Mouse (Mus musculus) midbrain, embryonic 16.5 days (tissue): Measurements from ENCODE around the gene Ppl. TPM values are rescaled to one million over a fixed set of nuclear protein-coding genes. Genes with fewer than 3 reads are reported as not detected.

Experiments
- ATAC-seq: fragments of 200-750 bp; cut with Nextera tagmentation; 2 replicates; pipeline ENCODE4 v1.8.0; 2017; ENCODE audit warnings: moderate TSS enrichment
- H3K27ac ChIP-seq: fragments of 300-500 bp; sonication (generic); 2 replicates; pipeline ENCODE4 v1.5.1; 2014; ENCODE audit warnings: mild to moderate bottlenecking, low read length, mixed read lengths
- H3K27me3 ChIP-seq: fragments of 300-500 bp; sonication (generic); 2 replicates; pipeline ENCODE4 v1.6.1; 2014; ENCODE audit warnings: low read depth, low read length, mixed read lengths; ENCODE audit not compliant: control insufficient read depth, insufficient read depth
- H3K36me3 ChIP-seq: fragments of 300-500 bp; sonication (generic); 2 replicates; pipeline ENCODE4 v1.6.1; 2014; ENCODE audit warnings: mild to moderate bottlenecking, low read length, moderate library complexity, mixed read lengths; ENCODE audit not compliant: control insufficient read depth, insufficient read depth
- H3K4me1 ChIP-seq: fragments of 300-500 bp; sonication (generic); 2 replicates; pipeline ENCODE4 v1.6.1; 2014; ENCODE audit warnings: mild to moderate bottlenecking, low read length, mixed read lengths; ENCODE audit not compliant: control insufficient read depth, insufficient read depth
- H3K4me2 ChIP-seq: fragments of 300-500 bp; sonication (generic); 2 replicates; pipeline ENCODE4 v1.6.1; 2014; ENCODE audit warnings: mild to moderate bottlenecking, low read length, mixed read lengths
- H3K4me3 ChIP-seq: fragments of 300-500 bp; sonication (generic); 2 replicates; pipeline ENCODE4 v1.5.1; 2014; ENCODE audit warnings: low read depth, mild to moderate bottlenecking, low read length, moderate library complexity, mixed read lengths
- H3K9ac ChIP-seq: fragments of 300-500 bp; sonication (generic); 2 replicates; pipeline ENCODE4 v1.6.1; 2014; ENCODE audit warnings: low read depth, low read length, mixed read lengths
- H3K9me3 ChIP-seq: fragments of 300-500 bp; sonication (generic); replicated peaks from 2 replicates; pipeline ENCODE4 v1.6.1; 2014; ENCODE audit warnings: mild to moderate bottlenecking, low read length, mixed read lengths; ENCODE audit not compliant: control insufficient read depth, poor library complexity, severe bottlenecking
- WGBS: fragments of 180-500 bp; shearing (Covaris S2); extraction: QIAGEN DNeasy Blood & Tissue Kit; methylation state at CpG from one replicate; pipeline ENCODE4 v1.1.7; 2014; 5-methylcytosine and 5-hydroxymethylcytosine counted together
- polyA plus RNA-seq: library from polyadenylated mRNA; unstranded; fragments of >200 nt; fragmentation: Nextera tagmentation; extraction: Ambion mirVana; gene quantifications from 2 replicates; pipeline ENCODE4 v1.2.1, GENCODE M21; 2015

Ppl gene
- polyA plus RNA-seq = 0.06 and 0.11 TPM in 2 replicates

DNA sequence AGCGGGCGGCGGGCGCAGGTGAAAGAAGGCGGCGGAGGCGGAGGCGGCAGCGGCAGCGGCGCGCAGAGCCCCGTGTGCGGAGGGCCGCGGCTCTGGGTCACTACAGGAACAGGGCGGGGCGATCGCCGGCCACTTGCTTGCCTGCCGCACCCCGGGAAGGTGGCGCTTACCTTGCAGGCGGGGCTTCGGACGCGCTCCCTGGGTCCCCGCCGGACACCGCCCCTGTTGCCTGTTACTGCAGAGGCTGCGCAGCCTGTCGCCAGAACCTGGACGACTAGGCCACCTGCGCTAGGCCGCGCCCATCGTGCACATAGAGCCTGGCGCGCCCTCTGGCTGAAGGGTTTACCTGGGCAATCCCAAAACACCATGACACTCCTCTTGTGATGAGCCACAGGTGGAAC lies at the start of gene Ppl:
TSS of gene Ppl (minus strand) at position 21 of the 401 bp plus-strand sequence.
- Histone ChIP-seq H3K36me3 (no peaks in the 10 kb centered on the region), H3K27ac (no peak within 1 kb of the TSS), H3K9me3 (no peaks in the 10 kb centered on the region), H3K27me3 (peaks cover 55% of the 10 kb centered on the region), H3K4me1 (peaks cover 10% of the 10 kb centered on the region; the same call in 1 of the 2 replicates), H3K9ac (peak within 1 kb of the TSS; percentile 41), H3K4me2 (peak within 1 kb of the TSS; percentile 58), H3K4me3 (peak within 1 kb of the TSS; percentile 37)
- no peak for ATAC-seq
- WGBS = under 1% methylated on average over 33 of the region's 39 CpGs

- Histone ChIP-seq H3K4me3 (no peak overlapping the region), H3K9me3 (no peaks in the 10 kb centered on the region), H3K9ac (no peak overlapping the region), H3K27ac (no peak overlapping the region), H3K4me1 (no peaks in the 10 kb centered on the region), H3K27me3 (no peaks in the 10 kb centered on the region), H3K4me2 (no peak overlapping the region), H3K36me3 (no peaks in the 10 kb centered on the region)
- ATAC-seq = no peak
- WGBS = 98% methylated on average over 6 of the region's 6 CpGs
Measured at GRCm38 (mm10) chr16:5172636-5173035, 40.4 kb upstream of the Ppl start.

- Histone ChIP-seq H3K9me3 (no peaks in the 10 kb centered on the region), H3K4me3 (no peak overlapping the region), H3K4me1 (no peaks in the 10 kb centered on the region), H3K27me3 (no peaks in the 10 kb centered on the region), H3K36me3 (no peaks in the 10 kb centered on the region), H3K27ac (no peak overlapping the region), H3K9ac (no peak overlapping the region), H3K4me2 (no peak overlapping the region)
- no peak for ATAC-seq
- 84% methylated on average over 5 of the region's 5 CpGs for WGBS
Measured at GRCm38 (mm10) chr16:5168829-5169228, 36.6 kb upstream of the Ppl start.

DNA sequence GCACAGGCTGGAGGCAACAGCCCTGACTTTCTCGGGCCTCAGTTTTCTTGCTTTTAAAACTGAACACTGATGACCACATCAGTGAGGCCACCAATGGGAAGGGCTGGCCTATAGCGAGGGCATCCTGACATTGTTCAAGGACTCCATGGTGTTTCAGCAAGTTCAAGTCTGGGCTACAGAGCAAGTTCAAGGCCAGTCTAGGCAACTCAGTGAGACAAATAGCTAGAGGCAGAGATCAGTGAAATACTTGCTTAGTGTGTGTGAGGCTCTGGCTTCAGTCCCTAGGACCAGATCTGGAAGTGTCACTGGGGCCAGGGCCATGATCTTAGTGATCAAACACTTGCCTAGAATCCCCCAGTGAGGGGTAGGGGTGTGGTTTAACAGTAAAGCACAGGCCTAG lies 35.8 kb upstream of the Ppl start:
- no peaks in the 10 kb centered on the region for H3K9me3 ChIP-seq
- H3K4me3 ChIP-seq = no peak overlapping the region
- H3K4me2 ChIP-seq = no peak overlapping the region
- ATAC-seq = no peak
- H3K4me1 ChIP-seq = no peaks in the 10 kb centered on the region
- H3K36me3 ChIP-seq = no peaks in the 10 kb centered on the region
- no peak overlapping the region for H3K9ac ChIP-seq
- WGBS = 82% methylated on average over 2 of the region's 2 CpGs
- H3K27me3 ChIP-seq = no peaks in the 10 kb centered on the region
- H3K27ac ChIP-seq = no peak overlapping the region

- H3K36me3 ChIP-seq = no peaks in the 10 kb centered on the region
- H3K27ac ChIP-seq = no peak overlapping the region
- 68% methylated on average over 6 of the region's 6 CpGs for WGBS
- H3K9ac ChIP-seq = no peak overlapping the region
- no peaks in the 10 kb centered on the region for H3K27me3 ChIP-seq
- ATAC-seq = no peak
- no peak overlapping the region for H3K4me3 ChIP-seq
- no peaks in the 10 kb centered on the region for H3K9me3 ChIP-seq
- H3K4me1 ChIP-seq = no peaks in the 10 kb centered on the region
- no peak overlapping the region for H3K4me2 ChIP-seq
Measured at GRCm38 (mm10) chr16:5164327-5164726, 32.1 kb upstream of the Ppl start.

DNA sequence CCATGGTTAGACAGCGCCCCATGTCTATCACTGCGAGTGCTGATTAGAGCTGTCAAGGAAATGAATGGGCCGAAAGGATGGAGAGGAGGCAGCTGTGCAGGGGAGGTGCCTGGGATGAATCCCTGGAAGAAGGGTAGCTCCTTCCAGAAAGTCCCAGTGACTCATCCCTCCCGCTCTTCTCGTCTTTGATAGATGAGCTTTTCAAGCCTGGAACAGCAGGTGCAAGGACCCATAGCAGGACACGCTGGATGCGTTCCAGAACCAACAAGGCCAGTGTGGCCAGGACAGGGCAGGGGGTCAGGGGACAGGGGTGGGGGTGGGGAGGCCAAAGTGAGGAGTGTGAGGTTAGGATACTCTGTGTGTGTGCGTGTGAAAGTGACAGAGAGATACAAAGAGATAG lies 27.0 kb upstream of the Ppl start:
- Histone ChIP-seq H3K4me2 (no peak overlapping the region), H3K4me3 (no peak overlapping the region), H3K9ac (no peak overlapping the region), H3K36me3 (no peaks in the 10 kb centered on the region), H3K9me3 (no peaks in the 10 kb centered on the region), H3K27me3 (no peaks in the 10 kb centered on the region), H3K27ac (no peak overlapping the region), H3K4me1 (no peaks in the 10 kb centered on the region)
- no peak for ATAC-seq
- 88% methylated on average over 8 of the region's 8 CpGs for WGBS

DNA sequence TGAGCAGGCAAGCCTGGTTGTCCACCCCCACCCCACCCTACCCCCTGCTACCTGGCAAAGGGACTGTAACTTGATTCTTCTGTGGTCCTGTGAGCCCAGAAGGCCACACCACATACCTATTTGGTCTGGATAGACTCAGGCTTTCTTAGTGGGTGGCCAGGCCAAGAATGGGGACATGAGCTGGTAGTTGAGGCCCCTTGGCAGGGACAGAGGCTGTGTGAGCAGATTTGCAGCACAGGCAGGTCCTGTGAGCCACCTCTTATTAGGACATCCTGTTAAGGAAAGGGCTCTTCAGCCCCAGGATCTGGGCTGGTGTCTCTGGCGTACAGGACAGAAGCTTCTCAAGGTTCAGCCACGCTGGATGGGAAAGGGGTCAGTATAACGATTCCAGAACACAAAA lies 24.9 kb upstream of the Ppl start:
- H3K27me3 ChIP-seq = no peaks in the 10 kb centered on the region
- ATAC-seq = no peak
- no peak overlapping the region for H3K9ac ChIP-seq
- no peak overlapping the region for H3K4me2 ChIP-seq
- H3K4me1 ChIP-seq = peaks cover 13% of the 10 kb centered on the region
- no peak overlapping the region for H3K4me3 ChIP-seq
- no peaks in the 10 kb centered on the region for H3K36me3 ChIP-seq
- 87% methylated on average over 3 of the region's 3 CpGs for WGBS
- H3K27ac ChIP-seq = no peak overlapping the region
- H3K9me3 ChIP-seq = no peaks in the 10 kb centered on the region

GRCm38 (mm10) chr16:5156495-5156894 lies 24.3 kb upstream of the Ppl start:
- Histone ChIP-seq H3K4me3 (no peak overlapping the region), H3K9ac (no peak overlapping the region), H3K27ac (no peak overlapping the region), H3K27me3 (no peaks in the 10 kb centered on the region), H3K9me3 (no peaks in the 10 kb centered on the region), H3K4me2 (no peak overlapping the region), H3K36me3 (no peaks in the 10 kb centered on the region), H3K4me1 (peaks cover 13% of the 10 kb centered on the region)
- WGBS = 64% methylated on average over 2 of the region's 2 CpGs
- no peak for ATAC-seq

GRCm38 (mm10) chr16:5155014-5155413 lies 22.8 kb upstream of the Ppl start:
- Histone ChIP-seq H3K9ac (no peak overlapping the region), H3K4me1 (peaks cover 13% of the 10 kb centered on the region), H3K4me2 (no peak overlapping the region), H3K4me3 (no peak overlapping the region), H3K9me3 (no peaks in the 10 kb centered on the region), H3K27me3 (no peaks in the 10 kb centered on the region), H3K36me3 (no peaks in the 10 kb centered on the region), H3K27ac (no peak overlapping the region)
- WGBS = 68% methylated on average over 3 of the region's 3 CpGs
- no peak for ATAC-seq
